Mouse (Mus musculus) kidney, embryonic 16.5 days (tissue): ENCODE data around the gene Cyp27b1. TPM values are rescaled to one million over a fixed set of nuclear protein-coding genes. Genes with fewer than 3 reads are reported as not detected.

Experiments
- ATAC-seq: fragments of 200-750 bp; cut with Nextera tagmentation; 2 replicates; pipeline ENCODE4 v1.8.0; 2017; ENCODE audit warnings: moderate TSS enrichment; ENCODE audit not compliant: low FRiP score, low TSS enrichment
- H3K27ac ChIP-seq: fragments of 300-500 bp; sonication (generic); 2 replicates; pipeline ENCODE4 v1.5.1; 2014; ENCODE audit warnings: low read length
- H3K27me3 ChIP-seq: fragments of 300-500 bp; sonication (generic); 2 replicates; pipeline ENCODE4 v1.6.1; 2014; ENCODE audit warnings: low read length, control low read depth, mixed read lengths; ENCODE audit not compliant: insufficient read depth
- H3K36me3 ChIP-seq: fragments of 300-500 bp; sonication (generic); 2 replicates; pipeline ENCODE4 v1.6.1; 2014; ENCODE audit warnings: low read length, control low read depth, mixed read lengths; ENCODE audit not compliant: insufficient read depth
- H3K4me1 ChIP-seq: fragments of 300-500 bp; sonication (generic); 2 replicates; pipeline ENCODE4 v1.6.1; 2014; ENCODE audit warnings: low read length, control low read depth, mixed read lengths; ENCODE audit not compliant: insufficient read depth
- H3K4me2 ChIP-seq: fragments of 300-500 bp; sonication (generic); replicated peaks from 2 replicates; pipeline ENCODE4 v1.6.1; 2014; ENCODE audit warnings: low read depth, low read length
- H3K4me3 ChIP-seq: fragments of 300-500 bp; sonication (generic); 2 replicates; pipeline ENCODE4 v1.5.1; 2014; ENCODE audit warnings: mild to moderate bottlenecking, low read length
- H3K9ac ChIP-seq: fragments of 300-500 bp; sonication (generic); replicated peaks from 2 replicates; pipeline ENCODE4 v1.6.1; 2014; ENCODE audit warnings: low read length
- H3K9me3 ChIP-seq: fragments of 300-500 bp; sonication (generic); 2 replicates; pipeline ENCODE4 v1.6.1; 2016; ENCODE audit warnings: low read length, control low read depth
- WGBS: fragments of 180-500 bp; shearing (Covaris S2); extraction: QIAGEN DNeasy Blood & Tissue Kit; methylation state at CpG from one replicate; pipeline ENCODE4 v1.1.7; 2014; 5-methylcytosine and 5-hydroxymethylcytosine counted together
- polyA plus RNA-seq: library from polyadenylated mRNA; unstranded; fragments of >200 nt; fragmentation: Nextera tagmentation; extraction: Ambion mirVana; gene quantifications from 2 replicates; pipeline ENCODE4 v1.2.1, GENCODE M21; 2015

Cyp27b1 gene
- polyA plus RNA-seq, 1 experiment from 2014 or later: 53.8 TPM

DNA sequence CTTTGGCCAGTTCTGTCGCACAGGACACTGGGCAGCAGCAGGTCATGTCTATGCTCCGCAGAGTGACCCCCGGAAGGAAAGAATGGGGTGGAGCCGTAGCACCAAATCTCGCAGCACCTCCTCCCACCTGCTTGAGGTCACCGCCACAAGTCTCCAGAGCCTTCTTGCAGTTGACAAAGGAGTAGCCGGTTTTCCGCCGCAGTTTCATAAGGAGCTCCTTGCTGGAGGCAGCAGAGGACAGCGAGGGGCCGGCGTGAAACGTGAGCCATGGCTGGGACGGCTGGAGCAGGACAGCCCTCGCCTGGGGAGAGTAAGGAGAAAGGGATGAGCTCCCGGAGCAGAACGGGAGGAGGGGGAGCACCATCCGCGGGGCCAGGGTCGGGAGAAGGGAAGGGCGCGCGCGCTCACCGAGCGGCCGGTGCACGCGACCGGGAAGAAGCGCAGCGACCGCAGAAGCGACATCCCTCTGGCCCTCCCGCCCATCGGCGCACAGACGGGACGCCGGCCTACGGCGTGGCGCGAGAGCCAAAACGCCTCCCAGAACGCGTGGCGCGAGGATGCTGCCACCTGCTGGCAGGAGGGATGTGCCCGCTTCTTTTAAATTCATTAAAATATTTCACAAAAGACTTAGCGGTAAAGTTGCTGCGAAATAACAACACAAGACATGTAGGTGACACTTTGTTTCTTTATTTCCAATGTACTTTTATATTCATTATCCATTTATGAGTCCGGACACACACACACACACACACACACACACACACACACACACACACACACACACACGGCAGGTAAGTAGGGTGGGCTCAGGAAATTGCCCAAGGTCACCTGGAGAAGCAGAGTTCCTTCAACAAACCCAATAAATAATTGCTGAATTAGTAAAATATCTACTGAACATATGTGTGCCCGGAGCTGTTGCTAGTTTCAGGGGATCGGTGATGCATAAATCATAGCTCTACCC lies 17.4 kb upstream of the Cyp27b1 start, which contains the start of gene Tsfm:
TSS of gene Tsfm (minus strand) at position 505 of the 961 bp plus-strand sequence.
- WGBS: 4% methylated on average over 56 of the region's 56 CpGs
- peak within 1 kb of the TSS; percentile 80 for H3K9ac ChIP-seq
- peaks cover 30% of the 10 kb centered on the region for H3K36me3 ChIP-seq
- peak within 1 kb of the TSS; percentile 63 for H3K4me2 ChIP-seq
- no peaks in the 10 kb centered on the region for H3K9me3 ChIP-seq
- H3K27ac ChIP-seq: peak within 1 kb of the TSS; percentile 83
- peaks cover 6% of the 10 kb centered on the region; the same call in 1 of the 2 replicates for H3K4me1 ChIP-seq
- peak within 1 kb of the TSS; percentile 86 for H3K4me3 ChIP-seq
- ATAC-seq: peak; percentile 89
- H3K27me3 ChIP-seq: no peaks in the 10 kb centered on the region

DNA sequence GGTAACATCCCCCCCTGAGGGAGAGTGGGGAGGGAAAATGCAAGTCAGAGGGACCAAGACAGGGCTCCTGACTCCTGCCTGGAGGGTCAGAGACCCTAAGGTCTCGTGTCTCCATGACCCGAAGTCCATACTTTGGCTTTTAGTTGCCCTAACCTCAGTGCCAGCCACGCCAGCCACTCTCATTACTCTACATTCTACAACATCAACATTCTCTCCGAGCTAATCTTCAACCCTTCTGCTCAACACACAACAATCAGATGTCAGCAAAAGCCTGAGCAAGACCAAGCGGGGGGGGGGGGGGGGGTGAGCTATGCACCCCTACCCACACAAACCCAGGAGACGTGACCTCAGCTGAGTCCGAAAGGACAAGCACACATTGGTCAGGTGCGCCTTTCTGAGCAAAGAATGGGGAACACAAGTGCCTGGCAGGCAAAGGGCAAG lies 14.7 kb upstream of the Cyp27b1 start:
- ATAC-seq: peak; percentile 39
- Histone ChIP-seq H3K4me3 (no peak overlapping the region), H3K9ac (no peak overlapping the region), H3K36me3 (peaks cover 4% of the 10 kb centered on the region), H3K9me3 (no peaks in the 10 kb centered on the region), H3K4me2 (no peak overlapping the region), H3K27ac (peak overlapping the region; percentile 29; the same call in 1 of the 2 replicates), H3K4me1 (peaks cover 6% of the 10 kb centered on the region; the same call in 1 of the 2 replicates), H3K27me3 (no peaks in the 10 kb centered on the region)
- WGBS: 84% methylated on average over 8 of the region's 8 CpGs

GRCm38 (mm10) chr10:127036273-127036672 lies 11.8 kb upstream of the Cyp27b1 start:
- Histone ChIP-seq H3K9ac (no peak overlapping the region), H3K4me3 (no peak overlapping the region), H3K27ac (no peak overlapping the region), H3K36me3 (no peaks in the 10 kb centered on the region), H3K4me1 (no peaks in the 10 kb centered on the region), H3K9me3 (no peaks in the 10 kb centered on the region), H3K27me3 (no peaks in the 10 kb centered on the region; the same call in 1 of the 2 replicates), H3K4me2 (no peak overlapping the region)
- 79% methylated on average over 12 of the region's 12 CpGs for WGBS
- ATAC-seq: no peak

DNA sequence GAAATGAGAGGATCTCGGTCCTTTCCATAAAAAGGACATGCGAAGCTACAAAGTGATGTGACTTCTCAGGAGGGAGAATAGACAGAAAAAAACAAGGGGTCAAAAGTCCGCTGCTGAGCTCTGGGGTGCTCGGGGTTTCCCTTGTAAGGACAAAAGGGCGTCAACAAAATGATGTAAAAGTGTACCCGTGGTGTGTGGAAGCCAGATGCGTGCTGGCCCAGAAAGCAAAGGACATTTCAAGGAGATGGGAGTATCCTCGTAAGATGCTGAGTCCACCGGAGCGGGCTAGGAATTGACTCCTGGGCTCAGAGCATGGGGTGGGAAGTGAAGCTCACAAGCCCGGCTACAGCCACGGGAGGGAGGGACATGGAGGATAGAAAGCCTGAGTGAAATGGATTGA lies 10.4 kb upstream of the Cyp27b1 start:
- 77% methylated on average over 12 of the region's 12 CpGs for WGBS
- Histone ChIP-seq H3K9ac (no peak overlapping the region), H3K4me1 (peaks cover 5% of the 10 kb centered on the region), H3K27me3 (no peaks in the 10 kb centered on the region; the same call in 1 of the 2 replicates), H3K4me2 (no peak overlapping the region), H3K27ac (no peak overlapping the region), H3K9me3 (no peaks in the 10 kb centered on the region), H3K4me3 (no peak overlapping the region), H3K36me3 (no peaks in the 10 kb centered on the region)
- ATAC-seq: no peak

- WGBS: 3% methylated on average over 20 of the region's 20 CpGs
- Histone ChIP-seq H3K4me2 (peak overlapping the region; percentile 99), H3K36me3 (peaks cover 7% of the 10 kb centered on the region), H3K9me3 (no peaks in the 10 kb centered on the region), H3K4me1 (peaks cover 11% of the 10 kb centered on the region), H3K27ac (no peak overlapping the region), H3K4me3 (peak overlapping the region; percentile 79), H3K27me3 (no peaks in the 10 kb centered on the region; the same call in 1 of the 2 replicates), H3K9ac (peak overlapping the region; percentile 73)
- ATAC-seq: no peak; the same call in 1 of the 2 replicates
Observed at GRCm38 (mm10) chr10:127040569-127041214, 7.4 kb upstream of the Cyp27b1 start.

GRCm38 (mm10) chr10:127041274-127041766 lies 6.7 kb upstream of the Cyp27b1 start, which contains the start of the genes Mettl1 and Eef1akmt3:
Gene Mettl1 (plus strand): TSS chr10:127041414.
Gene Eef1akmt3 (minus strand): TSS chr10:127041513.
- Histone ChIP-seq H3K36me3 (peaks cover 8% of the 10 kb centered on the region), H3K9me3 (no peaks in the 10 kb centered on the region), H3K4me3 (peak within 1 kb of the TSS; percentile 79), H3K27ac (peak within 1 kb of the TSS; percentile 59), H3K27me3 (no peaks in the 10 kb centered on the region; the same call in 1 of the 2 replicates), H3K4me2 (peak within 1 kb of the TSS; percentile 99), H3K9ac (peak within 1 kb of the TSS; percentile 73), H3K4me1 (peaks cover 11% of the 10 kb centered on the region)
- WGBS: under 1% methylated on average over 28 of the region's 28 CpGs
- peak; percentile 50 for ATAC-seq

- H3K9me3 ChIP-seq: no peaks in the 10 kb centered on the region
- peak overlapping the region; percentile 73 for H3K9ac ChIP-seq
- H3K4me2 ChIP-seq: peak overlapping the region; percentile 99
- 0% methylated on average over 44 of the region's 44 CpGs for WGBS
- H3K36me3 ChIP-seq: peaks cover 12% of the 10 kb centered on the region
- H3K27ac ChIP-seq: peak overlapping the region; percentile 59
- peak; percentile 83 for ATAC-seq
- H3K4me1 ChIP-seq: peaks cover 11% of the 10 kb centered on the region
- no peaks in the 10 kb centered on the region; the same call in 1 of the 2 replicates for H3K27me3 ChIP-seq
- peak overlapping the region; percentile 79 for H3K4me3 ChIP-seq
Observed at GRCm38 (mm10) chr10:127041774-127042338, 6.2 kb upstream of the Cyp27b1 start.

- no peak for ATAC-seq
- Histone ChIP-seq H3K36me3 (peaks cover 12% of the 10 kb centered on the region), H3K9me3 (no peaks in the 10 kb centered on the region), H3K27ac (peak overlapping the region; percentile 56), H3K4me1 (peaks cover 11% of the 10 kb centered on the region), H3K4me2 (peak overlapping the region; percentile 99), H3K27me3 (peaks cover 5% of the 10 kb centered on the region), H3K4me3 (peak overlapping the region; percentile 79), H3K9ac (peak overlapping the region; percentile 73)
- 18% methylated on average over 5 of the region's 5 CpGs for WGBS
Observed at GRCm38 (mm10) chr10:127042468-127043115, 5.5 kb upstream of the Cyp27b1 start.

DNA sequence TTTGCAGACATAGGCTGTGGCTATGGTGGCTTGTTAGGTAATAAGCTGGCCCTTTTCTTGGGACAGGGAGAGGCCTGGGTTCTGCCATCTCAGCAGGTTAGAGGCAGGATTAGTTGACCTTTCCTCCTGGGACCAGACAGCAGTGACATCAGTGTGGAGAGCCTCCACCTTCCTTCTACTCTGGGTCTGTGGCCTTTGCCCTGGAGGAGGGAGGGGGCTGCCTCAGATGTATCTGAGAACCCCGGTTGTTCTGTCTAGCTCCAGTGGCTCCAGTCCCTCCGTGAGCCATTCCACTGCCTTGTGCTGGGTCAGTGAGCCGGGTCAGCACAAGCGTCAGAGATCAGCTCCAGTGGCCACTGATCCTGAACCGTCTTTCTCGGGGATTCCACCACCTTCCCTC lies 4.9 kb upstream of the Cyp27b1 start:
- H3K27me3 ChIP-seq: peaks cover 11% of the 10 kb centered on the region
- H3K4me1 ChIP-seq: peaks cover 11% of the 10 kb centered on the region
- WGBS: 52% methylated on average over 6 of the region's 6 CpGs
- H3K9ac ChIP-seq: no peak overlapping the region
- peaks cover 12% of the 10 kb centered on the region for H3K36me3 ChIP-seq
- no peaks in the 10 kb centered on the region for H3K9me3 ChIP-seq
- no peak overlapping the region for H3K4me3 ChIP-seq
- ATAC-seq: peak; percentile 66
- no peak overlapping the region for H3K4me2 ChIP-seq
- peak overlapping the region; percentile 56 for H3K27ac ChIP-seq
